Mouse (Mus musculus): ENCODE data around the gene Filip1l.

GRCm38 (mm10) chr16:57532081-57532493 lies 179.2 kb downstream of the Filip1l start:
- TF ChIP-seq EP300 (optimal IDR thresholded peaks at IDR 0.05) (no peak), CTCF (IDR thresholded peaks at IDR 0.05; ENCODE audit: low read depth) (no peak)
